Mouse (Mus musculus): ENCODE measurements around the gene 2010111I01Rik. TPM values are rescaled to one million over a fixed set of nuclear protein-coding genes. Genes with fewer than 3 reads are reported as not detected.
A peak's percentile ranks its signal among the peaks of the same experiment; 100 is the strongest.

The 2010111I01Rik gene
- polyA plus RNA-seq (2015; fragmentation: Nextera tagmentation; extraction: Ambion mirVana), result 106 and 119 TPM in 2 replicates

DNA sequence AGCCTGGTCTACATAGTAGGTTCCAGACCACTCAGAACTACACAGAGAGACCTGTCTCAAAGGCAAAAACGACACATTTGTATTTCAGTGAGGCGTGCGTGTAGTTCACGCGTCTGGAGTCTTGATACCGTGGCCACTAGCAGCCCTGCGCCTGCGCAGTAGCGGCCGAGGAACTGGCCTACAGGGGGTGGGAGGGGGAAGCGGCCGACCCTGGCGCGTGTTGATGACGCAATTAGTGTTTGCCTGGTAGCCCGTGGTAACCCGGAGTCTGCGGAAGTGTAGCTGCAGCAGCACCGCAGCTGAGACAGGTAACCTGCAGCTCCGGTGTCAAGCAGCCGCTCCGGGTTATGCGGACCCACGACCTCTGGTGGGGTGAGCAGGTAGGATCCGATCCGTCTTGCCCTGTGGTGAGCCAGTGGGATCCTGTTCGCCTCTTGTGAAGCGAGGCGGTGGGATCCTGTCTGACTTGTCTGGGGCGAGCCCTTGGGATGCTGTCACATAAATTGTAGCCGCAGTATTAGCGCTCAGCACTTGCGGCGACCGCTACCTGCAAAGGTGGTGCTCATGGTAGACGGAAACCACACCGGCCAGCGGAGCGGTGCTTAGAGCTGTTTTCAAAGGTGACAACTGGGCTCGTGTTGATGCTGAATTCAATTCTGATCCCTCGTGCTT, at the start of gene 2010111I01Rik:
TSS of gene 2010111I01Rik (plus strand) at position 254 of the 672 bp plus-strand sequence.

Small RNA genes lying within 50 kb of the gene (microRNA-seq; reads per million reads assigned to microRNA genes)
- 60,218 reads per million, percentile 99 among the genes with 10 or more reads in this experiment for gene Mir23b (ENCODE audit: borderline replicate concordance, insufficient number of aligned reads)
- gene Mir24-1 (ENCODE audit: borderline replicate concordance, insufficient number of aligned reads), result not detected
- gene Mir27b (ENCODE audit: borderline replicate concordance, insufficient number of aligned reads), result 2,604 reads per million, percentile 86 among the genes with 10 or more reads in this experiment
- gene Mir3074-1 (ENCODE audit: borderline replicate concordance, insufficient number of aligned reads), result not detected

Other genes starting within 250 kb of the 2010111I01Rik start
- gene Platr25, start 204.2 kb upstream of the 2010111I01Rik start, polyA plus RNA-seq (2015; fragmentation: Nextera tagmentation; extraction: Ambion mirVana), result 16.1 and 21.4 TPM in 2 replicates
- 5.0 and 10.3 TPM in 2 replicates for gene Gm5141, start 179.1 kb upstream of the 2010111I01Rik start, polyA plus RNA-seq (2015; fragmentation: Nextera tagmentation; extraction: Ambion mirVana)
- gene Fbp2, start 106.5 kb upstream of the 2010111I01Rik start, polyA plus RNA-seq (2015; fragmentation: Nextera tagmentation; extraction: Ambion mirVana), result 1.2 and 3.4 TPM in 2 replicates
- gene Fbp1, start 76.6 kb upstream of the 2010111I01Rik start, polyA plus RNA-seq (2015; fragmentation: Nextera tagmentation; extraction: Ambion mirVana), result 62.3 and 91.2 TPM in 2 replicates

Data from adrenal gland, postnatal 0 days (tissue).